ENCODE assay signal across 8 mouse cellular contexts in the genomic region with DNA sequence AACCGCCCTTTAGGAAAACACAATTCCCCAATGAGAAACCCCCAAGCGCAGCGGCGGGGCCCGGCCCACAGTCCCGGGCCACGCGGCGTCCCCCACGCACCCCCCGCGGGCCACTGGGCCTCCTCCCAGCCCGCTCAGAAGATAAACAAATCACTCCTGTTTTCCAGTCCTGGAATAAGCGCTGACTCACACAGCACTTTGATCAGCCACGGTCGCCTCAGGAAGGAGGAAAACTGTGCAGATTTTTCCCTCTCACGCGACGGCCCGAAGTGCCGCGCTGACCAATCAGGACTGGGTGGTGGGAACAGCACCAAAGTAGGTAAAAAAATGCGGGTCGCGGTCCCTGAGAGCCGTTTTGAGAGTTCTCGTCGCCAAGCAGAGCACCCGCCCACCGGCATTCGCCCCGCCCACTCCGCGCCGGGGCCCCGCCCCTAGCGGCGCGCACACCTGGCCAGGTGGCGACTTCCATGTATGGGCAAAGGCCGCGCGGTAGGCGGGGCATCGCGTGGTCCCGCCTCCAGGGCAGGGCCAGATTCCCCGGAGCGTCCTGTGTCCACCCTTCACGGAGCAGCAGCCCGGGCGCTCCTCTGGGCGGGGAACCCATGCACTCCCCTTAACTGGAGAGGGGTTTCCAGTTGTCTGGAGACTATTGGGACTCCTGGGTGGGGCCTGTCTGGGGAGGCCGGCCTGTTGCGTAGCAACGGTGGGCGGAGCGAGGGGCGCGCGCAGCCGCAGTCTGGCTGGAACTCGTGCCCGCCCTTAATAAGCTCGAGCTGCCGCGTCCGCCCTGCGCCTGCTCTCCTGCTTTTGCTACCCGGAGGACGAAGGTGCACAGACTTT. TPM values are rescaled to one million over a fixed set of nuclear protein-coding genes. Genes with fewer than 3 reads are reported as not detected.
DNase-seq lines count a peak whose midpoint lies in the region; ATAC-seq and TF ChIP-seq lines count a peak whose summit lies in the region.

Gene Dstn, plus strand, starts transcription at position 561 of the 840 bp plus-strand sequence.

- peak; percentile 99 for TF ChIP-seq POLR2A in cortical plate, adult 2 months (IDR thresholded peaks at IDR 0.05; ENCODE audit: extremely low read depth, insufficient read depth, low read length)

- DNase-seq in gastrocnemius, postnatal 10 days = peak; percentile 98
- peak; percentile 95 for DNase-seq in induced T-regulatory cell, adult 2 months (ENCODE audit: low read depth)
- peak; percentile 93 to 97 for DNase-seq in left cerebral cortex, adult 9 months (ENCODE audit: low spot score in 2 of 2)
- peak; percentile 93 for DNase-seq in right cerebral cortex, postnatal 14 days
- DNase-seq in urinary bladder, postnatal 36 days (ENCODE audit: low spot score in 2 of 2) = peak; percentile 98 to 99

- peaks cover 1% of the 10 kb centered on the region; the same call in 1 of the 2 replicates for H3K4me1 ChIP-seq in cortical plate, adult 2 months (ENCODE audit: control insufficient read depth, insufficient read depth, low read length)

- peak within 1 kb of the TSS; percentile 62 for H3K4me3 ChIP-seq in cortical plate, adult 2 months (ENCODE audit: insufficient read depth, low read length)

- TF ChIP-seq CTCF in cortical plate, adult 2 months (IDR thresholded peaks at IDR 0.05; ENCODE audit: extremely low read depth, insufficient read depth, low read length) = no peak

- H3K27ac ChIP-seq in cortical plate, adult 2 months (ENCODE audit: insufficient read depth, low read length) = peak within 1 kb of the TSS; percentile 91

- ATAC-seq in activated CD4-positive, CD25-positive, alpha-beta regulatory T cell, adult 4 months = peak; percentile 88
- peak; percentile 67 for ATAC-seq in megakaryocyte progenitor cell, adult 5-6 weeks (replicated peaks; ENCODE audit: poor library complexity)

RNA-seq across cellular contexts. Expression of gene Dstn, which starts in this region (rescaled TPM):
- polyA plus RNA-seq in activated CD4-positive, CD25-positive, alpha-beta regulatory T cell, adult 4 months (2017; shearing (Covaris generic)) = 10 to 100 TPM; 39.0 to 42.5 TPM
- polyA plus RNA-seq in cortical plate, adult 2 months (2012; rRNA removed) = 128 and 132 TPM in 2 replicates
- total RNA-seq in gastrocnemius, postnatal 10 days (2021) = 10 to 100 TPM; 65.7 to 79.9 TPM
- total RNA-seq in megakaryocyte progenitor cell, adult 5-6 weeks (2015) = 426 and 508 TPM in 2 replicates
- 607 and 687 TPM in 2 replicates for total RNA-seq in megakaryocyte progenitor cell, adult 5-6 weeks (2017)

Comparison
In these comparisons a context has a peak if more than half of its experiments do, and no peak if none do; other contexts are left out.
1. Peak in every context shown above with its lines: DNase-seq, ATAC-seq, H3K4me3 ChIP-seq and H3K27ac ChIP-seq.
2. RNA of gene Dstn (total RNA-seq): 426 to 687 TPM in megakaryocyte progenitor cell, adult 5-6 weeks; 65.7 to 79.9 TPM in gastrocnemius, postnatal 10 days; every median in the first group is over 4 times any median in the second.